Mouse (Mus musculus) lung, postnatal 0 days (tissue): ENCODE measurements around the gene Pced1b. TPM values are rescaled to one million over a fixed set of nuclear protein-coding genes. Genes with fewer than 3 reads are reported as not detected.

Experiments
- ATAC-seq: fragments of 200-750 bp; cut with Nextera tagmentation; 2 replicates; pipeline ENCODE4 v1.8.0; 2017; ENCODE audit warnings: moderate library complexity
- DNase-seq: peaks from one replicate; pipeline ENCODE4 v3.0.0-alpha.2; 2016; ENCODE audit warnings: low spot score
- H3K27ac ChIP-seq: fragments of 300-500 bp; sonication (generic); 2 replicates; pipeline ENCODE4 v1.5.1; 2014; ENCODE audit warnings: antibody characterized with exemption, mild to moderate bottlenecking, low read length, mixed read lengths
- H3K27me3 ChIP-seq: fragments of 300-500 bp; sonication (generic); replicated peaks from 2 replicates; pipeline ENCODE4 v1.6.1; 2014; ENCODE audit warnings: low read length, mixed read lengths; ENCODE audit not compliant: insufficient read depth
- H3K36me3 ChIP-seq: fragments of 300-500 bp; sonication (generic); 2 replicates; pipeline ENCODE4 v1.6.1; 2014; ENCODE audit warnings: low read length, mixed read lengths; ENCODE audit not compliant: insufficient read depth
- H3K4me1 ChIP-seq: fragments of 300-500 bp; sonication (generic); 2 replicates; pipeline ENCODE4 v1.6.1; 2014; ENCODE audit warnings: antibody characterized with exemption, low read depth, low read length, mixed read lengths; ENCODE audit not compliant: insufficient read depth
- H3K4me2 ChIP-seq: fragments of 300-500 bp; sonication (generic); replicated peaks from 2 replicates; pipeline ENCODE4 v1.6.1; 2014; ENCODE audit warnings: low read depth, mild to moderate bottlenecking, low read length, moderate library complexity, mixed read lengths
- H3K4me3 ChIP-seq: fragments of 300-500 bp; sonication (generic); 2 replicates; pipeline ENCODE4 v1.5.1; 2014; ENCODE audit warnings: low read depth, low read length
- H3K9ac ChIP-seq: fragments of 300-500 bp; sonication (generic); replicated peaks from 2 replicates; pipeline ENCODE4 v1.6.1; 2014; ENCODE audit warnings: low read depth, mild to moderate bottlenecking
- H3K9me3 ChIP-seq: fragments of 300-500 bp; sonication (generic); 2 replicates; pipeline ENCODE4 v1.6.1; 2016; ENCODE audit warnings: low read length, mixed read lengths
- CTCF ChIP-seq: IDR thresholded peaks from 2 replicates; pipeline ENCODE4 v1.5.1; 2016; ENCODE audit warnings: antibody characterized with exemption, mild to moderate bottlenecking
- EP300 ChIP-seq: IDR thresholded peaks from 2 replicates; pipeline ENCODE4 v1.6.1; 2016; ENCODE audit warnings: antibody characterized with exemption, mild to moderate bottlenecking, control low read depth
- WGBS: fragments of 180-500 bp; shearing (Covaris S2); extraction: QIAGEN DNeasy Blood & Tissue Kit; methylation state at CpG from one replicate; pipeline ENCODE4 v1.1.7; 2014; 5-methylcytosine and 5-hydroxymethylcytosine counted together
- polyA plus RNA-seq: library from polyadenylated mRNA; unstranded; fragments of >200 nt; fragmentation: Nextera tagmentation; extraction: Ambion mirVana; gene quantifications from 2 replicates; pipeline ENCODE4 v1.2.1, GENCODE M21; 2015

Pced1b gene
- polyA plus RNA-seq, 1 experiment from 2014 or later = 9.0 TPM

DNA sequence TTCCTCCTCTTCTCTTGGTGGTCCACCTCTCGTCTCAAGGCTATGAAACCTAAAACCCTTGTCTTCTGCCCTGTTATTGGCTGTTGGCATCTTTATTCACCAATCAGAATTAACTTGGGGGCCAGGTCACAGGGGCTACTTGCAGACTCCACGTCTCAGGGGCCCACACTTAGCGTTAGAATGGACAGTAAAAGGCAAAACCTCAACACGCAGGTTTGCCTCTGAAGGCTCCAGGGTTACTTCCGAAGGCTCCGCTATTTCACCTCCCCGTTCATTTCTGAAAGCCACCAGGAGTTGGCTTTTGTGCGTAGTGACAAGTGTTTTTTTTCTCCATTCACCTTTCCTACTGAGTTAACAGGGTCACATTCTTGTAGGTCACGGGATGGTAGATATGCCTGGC is 15.3 kb downstream of the Pced1b start:
- Histone ChIP-seq H3K27ac (no peak overlapping the region), H3K36me3 (no peaks in the 10 kb centered on the region), H3K9ac (no peak overlapping the region), H3K27me3 (no peaks in the 10 kb centered on the region), H3K4me2 (no peak overlapping the region), H3K9me3 (no peaks in the 10 kb centered on the region), H3K4me3 (no peak overlapping the region), H3K4me1 (no peaks in the 10 kb centered on the region; the same call in 1 of the 2 replicates)
- DNase-seq = no peak
- WGBS = 73% methylated on average over 9 of the region's 9 CpGs
- TF ChIP-seq CTCF (no peak), EP300 (no peak)
- no peak for ATAC-seq

DNA sequence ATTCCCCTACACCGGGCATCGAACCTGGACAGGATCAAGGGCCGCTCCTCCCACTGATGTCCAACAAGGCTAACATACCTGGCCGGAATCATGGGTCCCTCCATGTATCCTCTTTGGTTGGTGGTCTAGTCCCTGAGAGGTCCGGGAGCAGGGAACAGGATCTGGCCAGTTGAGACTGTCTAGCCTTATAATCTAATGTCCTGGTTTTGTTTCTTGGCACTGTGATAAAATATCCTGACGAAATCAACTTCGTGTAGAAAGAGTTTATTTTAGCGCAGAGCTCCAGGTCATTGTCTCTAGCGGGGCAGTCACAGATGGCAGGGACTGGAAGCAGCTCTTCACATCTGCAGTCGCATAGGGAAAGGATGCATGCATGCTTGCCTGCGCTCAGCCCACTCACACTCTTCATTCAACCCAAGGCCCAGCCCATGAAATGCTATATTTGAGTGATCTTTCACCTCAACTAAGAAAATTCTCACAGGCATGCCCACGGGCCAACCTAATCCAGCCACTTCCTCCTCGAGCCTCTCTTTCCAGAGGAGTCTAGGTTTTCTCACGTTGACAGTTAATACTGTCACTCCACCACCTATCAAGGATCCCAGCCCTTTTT is 19.4 kb downstream of the Pced1b start:
- WGBS = 56% methylated on average over 14 of the region's 14 CpGs
- no peak overlapping the region for H3K27ac ChIP-seq

DNA sequence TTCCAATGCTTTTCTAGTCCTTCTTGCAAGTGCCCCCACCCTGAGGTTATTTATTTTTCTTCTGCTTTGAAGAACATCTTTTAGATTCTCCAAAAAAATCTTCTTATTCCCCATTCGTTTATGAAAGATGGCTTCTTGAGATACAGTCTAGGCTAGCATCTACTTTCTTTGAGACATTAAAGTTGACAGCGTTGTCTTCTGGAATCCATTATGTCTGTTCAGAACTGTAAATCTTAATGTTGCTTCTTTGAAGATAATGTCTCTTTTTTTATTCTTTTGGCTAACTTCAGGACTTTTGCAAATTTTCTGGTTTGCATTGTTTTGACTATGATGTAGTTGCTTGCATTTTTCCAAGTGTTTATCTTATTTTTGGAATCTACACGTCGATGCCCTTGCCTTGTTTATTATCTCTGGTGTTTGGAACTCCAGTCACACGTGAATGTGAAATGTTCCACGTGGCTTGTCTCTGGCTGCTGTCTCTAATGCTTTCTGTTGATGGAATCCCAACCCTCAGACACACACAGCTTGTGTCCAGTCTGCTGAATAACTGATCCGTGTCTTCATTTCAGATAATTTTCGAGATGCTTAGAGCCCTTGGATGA is 20.3 kb downstream of the Pced1b start:
- peak; percentile 54 for DNase-seq
- ATAC-seq = peak; percentile 50
- 36% methylated on average over 8 of the region's 8 CpGs for WGBS

More for the DNA sequence above, 19.4 kb downstream of the Pced1b start:
- H3K9me3 ChIP-seq = no peaks in the 10 kb centered on the region
- ATAC-seq (peak; percentile 44), DNase-seq (peak; percentile 43)
- no peak overlapping the region for H3K9ac ChIP-seq
- no peak overlapping the region for H3K4me2 ChIP-seq
- no peak for TF ChIP-seq CTCF
- TF ChIP-seq EP300 = no peak
- H3K27me3 ChIP-seq = no peaks in the 10 kb centered on the region
- no peak overlapping the region for H3K4me3 ChIP-seq
- H3K36me3 ChIP-seq = no peaks in the 10 kb centered on the region
- H3K4me1 ChIP-seq = peaks cover 10% of the 10 kb centered on the region; the same call in 1 of the 2 replicates

GRCm38 (mm10) chr15:97271985-97272697 is 25.2 kb downstream of the Pced1b start:
- Histone ChIP-seq H3K36me3 (no peaks in the 10 kb centered on the region), H3K9me3 (no peaks in the 10 kb centered on the region), H3K9ac (no peak overlapping the region), H3K4me2 (no peak overlapping the region), H3K4me3 (no peak overlapping the region), H3K27ac (no peak overlapping the region), H3K4me1 (peaks cover 15% of the 10 kb centered on the region; the same call in 1 of the 2 replicates), H3K27me3 (no peaks in the 10 kb centered on the region)
- 33% methylated on average over 7 of the region's 7 CpGs for WGBS
- ATAC-seq (peak; percentile 83), DNase-seq (peak; percentile 67)
- TF ChIP-seq CTCF (no peak), EP300 (no peak)

More for the DNA sequence above, 20.3 kb downstream of the Pced1b start:
- H3K4me3 ChIP-seq = no peak overlapping the region
- H3K27me3 ChIP-seq = no peaks in the 10 kb centered on the region
- no peaks in the 10 kb centered on the region for H3K36me3 ChIP-seq
- no peak for TF ChIP-seq CTCF
- no peak overlapping the region for H3K9ac ChIP-seq
- peaks cover 12% of the 10 kb centered on the region; the same call in 1 of the 2 replicates for H3K4me1 ChIP-seq
- no peak overlapping the region for H3K4me2 ChIP-seq
- no peak overlapping the region for H3K27ac ChIP-seq
- no peaks in the 10 kb centered on the region for H3K9me3 ChIP-seq

GRCm38 (mm10) chr15:97272831-97273230 is 25.9 kb downstream of the Pced1b start:
- Histone ChIP-seq H3K9ac (no peak overlapping the region), H3K36me3 (no peaks in the 10 kb centered on the region), H3K4me1 (peaks cover 15% of the 10 kb centered on the region; the same call in 1 of the 2 replicates), H3K9me3 (no peaks in the 10 kb centered on the region), H3K27ac (no peak overlapping the region), H3K27me3 (no peaks in the 10 kb centered on the region), H3K4me3 (no peak overlapping the region), H3K4me2 (no peak overlapping the region)
- TF ChIP-seq CTCF (no peak), EP300 (no peak)
- 78% methylated on average over 3 of the region's 3 CpGs for WGBS
- no peak for DNase-seq
- no peak for ATAC-seq

DNA sequence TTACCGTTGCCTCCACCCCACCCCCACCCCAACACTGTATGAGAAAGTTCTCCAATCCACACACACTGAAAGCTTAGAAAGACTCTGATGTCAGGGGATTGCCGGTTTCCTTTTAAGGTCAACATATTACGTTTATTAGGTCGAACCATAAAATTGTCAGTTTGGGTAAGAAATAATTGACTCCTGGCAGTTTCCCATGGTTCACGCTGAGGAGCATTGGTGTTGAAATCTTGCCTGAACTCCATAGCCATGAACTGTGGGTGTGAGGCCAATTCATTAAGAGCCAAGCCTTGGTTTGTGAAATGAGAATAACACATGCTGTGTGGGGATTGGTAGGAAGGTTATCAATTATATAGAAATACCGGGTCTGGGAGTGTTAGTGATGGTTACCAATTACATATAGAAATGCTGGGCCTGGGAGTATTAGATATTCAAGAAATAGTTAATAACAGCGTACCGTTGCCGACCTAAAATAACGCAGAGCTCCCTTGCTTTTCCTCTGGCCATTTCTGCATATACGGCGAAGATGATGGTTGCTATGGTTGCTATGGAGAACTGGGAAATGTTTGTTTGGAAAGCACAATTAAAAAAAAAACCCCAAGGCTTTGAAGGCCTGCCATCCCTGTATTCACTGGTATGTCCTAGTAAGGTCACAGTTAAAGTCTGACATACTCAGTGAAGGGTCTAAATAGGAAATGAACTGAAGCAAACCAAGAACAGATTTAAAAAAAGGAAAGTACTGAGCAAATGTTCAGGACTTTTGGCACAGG is 28.9 kb downstream of the Pced1b start:
- WGBS = 76% methylated on average over 12 of the region's 12 CpGs
- peaks cover 9% of the 10 kb centered on the region; the same call in 1 of the 2 replicates for H3K4me1 ChIP-seq
- no peak overlapping the region for H3K4me2 ChIP-seq
- no peaks in the 10 kb centered on the region for H3K9me3 ChIP-seq
- no peaks in the 10 kb centered on the region; the same call in 1 of the 2 replicates for H3K36me3 ChIP-seq
- ATAC-seq (peak; percentile 34; the same call in 1 of the 2 replicates), DNase-seq (peak; percentile 29)
- no peak overlapping the region for H3K4me3 ChIP-seq
- no peak overlapping the region for H3K9ac ChIP-seq
- no peak for TF ChIP-seq CTCF
- TF ChIP-seq EP300 = no peak
- H3K27me3 ChIP-seq = no peaks in the 10 kb centered on the region
- no peak overlapping the region for H3K27ac ChIP-seq
